Mouse (Mus musculus) gastrocnemius, postnatal 25 days (tissue): ENCODE measurements around the gene St6galnac3. TPM values are rescaled to one million over a fixed set of nuclear protein-coding genes. Genes with fewer than 3 reads are reported as not detected.

Experiments
- DNase-seq: peaks from one replicate; pipeline ENCODE4 v3.0.0; 2022
- total RNA-seq, 2 experiments: library from RNA; stranded (reverse); gene quantifications; 1 replicate in 1 of 2; 2 replicates in 1 of 2; pipeline ENCODE4 v1.2.3; 2021

The St6galnac3 gene
- total RNA-seq, 2 experiments from 2014 or later, result 2.3 to 2.8 TPM

GRCm38 (mm10) chr3:153277389-153277999, 447.5 kb downstream of the St6galnac3 start:
- DNase-seq, result no peak

GRCm38 (mm10) chr3:153276830-153277388, 448.1 kb downstream of the St6galnac3 start:
- no peak for DNase-seq

- DNase-seq, result no peak
These were observed 448.7 kb downstream of the St6galnac3 start for GRCm38 (mm10) chr3:153276101-153276829.

- DNase-seq, result no peak
These were observed 452.7 kb downstream of the St6galnac3 start for GRCm38 (mm10) chr3:153272241-153272640.

- DNase-seq, result no peak
These were observed 457.6 kb downstream of the St6galnac3 start for GRCm38 (mm10) chr3:153267397-153267796.

GRCm38 (mm10) chr3:153261985-153262384, 463.0 kb downstream of the St6galnac3 start:
- no peak for DNase-seq

GRCm38 (mm10) chr3:153260225-153260933, 464.6 kb downstream of the St6galnac3 start:
- no peak for DNase-seq

- no peak for DNase-seq
These were observed 469.1 kb downstream of the St6galnac3 start for GRCm38 (mm10) chr3:153255910-153256309.

GRCm38 (mm10) chr3:153251653-153252052, 473.3 kb downstream of the St6galnac3 start:
- DNase-seq, result no peak

GRCm38 (mm10) chr3:153250598-153251257, 474.2 kb downstream of the St6galnac3 start:
- DNase-seq, result peak; percentile 51

- DNase-seq, result no peak
These were observed 476.1 kb downstream of the St6galnac3 start for GRCm38 (mm10) chr3:153248866-153249265.

- DNase-seq, result no peak
These were observed 476.9 kb downstream of the St6galnac3 start for GRCm38 (mm10) chr3:153248029-153248428.

GRCm38 (mm10) chr3:153242524-153242923, 482.4 kb downstream of the St6galnac3 start:
- DNase-seq, result no peak

- no peak for DNase-seq
These were observed 483.8 kb downstream of the St6galnac3 start for GRCm38 (mm10) chr3:153241134-153241533.

GRCm38 (mm10) chr3:153240366-153240765, 484.6 kb downstream of the St6galnac3 start:
- no peak for DNase-seq

- no peak for DNase-seq
These were observed 486.6 kb downstream of the St6galnac3 start for GRCm38 (mm10) chr3:153238381-153238780.

GRCm38 (mm10) chr3:153236262-153236661, 488.7 kb downstream of the St6galnac3 start:
- DNase-seq, result no peak

GRCm38 (mm10) chr3:153222611-153223402, 502.2 kb downstream of the St6galnac3 start:
- DNase-seq, result no peak

GRCm38 (mm10) chr3:153219391-153219790, 505.6 kb downstream of the St6galnac3 start:
- DNase-seq, result no peak

GRCm38 (mm10) chr3:153208186-153208585, 516.8 kb downstream of the St6galnac3 start:
- DNase-seq, result no peak

GRCm38 (mm10) chr3:153204046-153204445, 520.9 kb downstream of the St6galnac3 start:
- no peak for DNase-seq
